Mouse (Mus musculus) stomach, embryonic 16.5 days (tissue): Measurements from ENCODE around the gene Stmn1. TPM values are rescaled to one million over a fixed set of nuclear protein-coding genes. Genes with fewer than 3 reads are reported as not detected.
"Not testable (repeated sequence)": the region's sequence is repeated elsewhere in the genome, so short reads cannot be mapped to it uniquely, and the experiment has no call there.

ENCODE experiments used
- ATAC-seq: fragments of 200-750 bp; cut with Nextera tagmentation; 2 replicates; pipeline ENCODE4 v1.8.0; 2017; ENCODE audit warnings: moderate number of reproducible peaks, moderate TSS enrichment; ENCODE audit not compliant: insufficient read depth, low FRiP score
- H3K27ac ChIP-seq: fragments of 300-500 bp; sonication (generic); 2 replicates; pipeline ENCODE4 v1.5.1; 2014; ENCODE audit warnings: low read length
- H3K27me3 ChIP-seq: fragments of 300-500 bp; sonication (generic); 2 replicates; pipeline ENCODE4 v1.6.1; 2014; ENCODE audit warnings: low read length, control low read depth, mixed read lengths; ENCODE audit not compliant: control insufficient read depth, insufficient read depth
- H3K36me3 ChIP-seq: fragments of 300-500 bp; sonication (generic); 2 replicates; pipeline ENCODE4 v1.6.1; 2014; ENCODE audit warnings: low read length; ENCODE audit not compliant: control insufficient read depth, insufficient read depth
- H3K4me1 ChIP-seq: fragments of 300-500 bp; sonication (generic); 2 replicates; pipeline ENCODE4 v1.6.1; 2014; ENCODE audit warnings: low read length, control low read depth, mixed read lengths; ENCODE audit not compliant: control insufficient read depth, insufficient read depth
- H3K4me2 ChIP-seq: fragments of 300-500 bp; sonication (generic); 2 replicates; pipeline ENCODE4 v1.6.1; 2014; ENCODE audit warnings: low read depth, low read length, mixed read lengths
- H3K4me3 ChIP-seq: fragments of 300-500 bp; sonication (generic); replicated peaks from 2 replicates; pipeline ENCODE4 v1.5.1; 2014; ENCODE audit warnings: mild to moderate bottlenecking, low read length
- H3K9ac ChIP-seq: fragments of 300-500 bp; sonication (generic); 2 replicates; pipeline ENCODE4 v1.6.1; 2014; ENCODE audit warnings: low read length
- H3K9me3 ChIP-seq: fragments of 300-500 bp; sonication (generic); replicated peaks from 2 replicates; pipeline ENCODE4 v1.6.1; 2016; ENCODE audit warnings: low read length, control low read depth; ENCODE audit not compliant: control insufficient read depth
- WGBS: fragments of 180-500 bp; shearing (Covaris S2); extraction: QIAGEN DNeasy Blood & Tissue Kit; methylation state at CpG from one replicate; pipeline ENCODE4 v1.1.7; 2014; 5-methylcytosine and 5-hydroxymethylcytosine counted together
- polyA plus RNA-seq: library from polyadenylated mRNA; unstranded; fragments of >200 nt; fragmentation: Nextera tagmentation; extraction: Ambion mirVana; gene quantifications from 2 replicates; pipeline ENCODE4 v1.2.1, GENCODE M21; 2015

Gene Stmn1
- polyA plus RNA-seq, 1 experiment from 2014 or later: 1,153 TPM

- ATAC-seq: no peak
- WGBS: 75% methylated on average over 11 of the region's 11 CpGs
- H3K27ac ChIP-seq: no peak overlapping the region
- no peak overlapping the region for H3K4me2 ChIP-seq
- H3K27me3 ChIP-seq: no peaks in the 10 kb centered on the region
- H3K4me3 ChIP-seq: no peak overlapping the region
- no peak overlapping the region for H3K9ac ChIP-seq
- H3K36me3 ChIP-seq: no peaks in the 10 kb centered on the region
- peaks cover 2% of the 10 kb centered on the region; the same call in 1 of the 2 replicates for H3K4me1 ChIP-seq
- no peaks in the 10 kb centered on the region for H3K9me3 ChIP-seq
Measured at GRCm38 (mm10) chr4:134489986-134490665, 22.0 kb downstream of the Stmn1 start.

GRCm38 (mm10) chr4:134491716-134492115 lies 23.6 kb downstream of the Stmn1 start:
- no peaks in the 10 kb centered on the region for H3K27me3 ChIP-seq
- peaks cover 14% of the 10 kb centered on the region for H3K4me1 ChIP-seq
- WGBS: 49% methylated on average over 6 of the region's 6 CpGs
- peak overlapping the region; percentile 22; the same call in 1 of the 2 replicates for H3K27ac ChIP-seq
- ATAC-seq: peak; percentile 44; the same call in 1 of the 2 replicates
- H3K9me3 ChIP-seq: no peaks in the 10 kb centered on the region
- H3K4me2 ChIP-seq: no peak overlapping the region
- H3K4me3 ChIP-seq: no peak overlapping the region
- no peak overlapping the region for H3K9ac ChIP-seq
- no peaks in the 10 kb centered on the region for H3K36me3 ChIP-seq

- H3K27ac ChIP-seq, H3K9me3 ChIP-seq, H3K4me3 ChIP-seq, H3K4me2 ChIP-seq, H3K9ac ChIP-seq, H3K27me3 ChIP-seq, H3K36me3 ChIP-seq, ATAC-seq: not testable (repeated sequence)
- peaks cover 15% of the 10 kb centered on the region for H3K4me1 ChIP-seq
- 91% methylated on average over 6 of the region's 6 CpGs for WGBS
Measured at GRCm38 (mm10) chr4:134494161-134494560, 26.0 kb downstream of the Stmn1 start.

GRCm38 (mm10) chr4:134494780-134495545 lies 26.8 kb downstream of the Stmn1 start:
- Histone ChIP-seq H3K4me3 (no peak overlapping the region), H3K9ac (no peak overlapping the region), H3K36me3 (no peaks in the 10 kb centered on the region), H3K4me1 (peaks cover 15% of the 10 kb centered on the region), H3K27me3 (no peaks in the 10 kb centered on the region), H3K9me3 (no peaks in the 10 kb centered on the region), H3K4me2 (no peak overlapping the region), H3K27ac (peak overlapping the region; percentile 67)
- 59% methylated on average over 16 of the region's 16 CpGs for WGBS
- peak; percentile 51 for ATAC-seq

- no peak overlapping the region for H3K4me2 ChIP-seq
- H3K27me3 ChIP-seq: no peaks in the 10 kb centered on the region
- H3K4me1 ChIP-seq: peaks cover 15% of the 10 kb centered on the region
- no peak overlapping the region for H3K9ac ChIP-seq
- no peak for ATAC-seq
- no peaks in the 10 kb centered on the region for H3K9me3 ChIP-seq
- no peaks in the 10 kb centered on the region for H3K36me3 ChIP-seq
- no peak overlapping the region for H3K4me3 ChIP-seq
- H3K27ac ChIP-seq: peak overlapping the region; percentile 67; the same call in 1 of the 2 replicates
- WGBS: 64% methylated on average over 5 of the region's 5 CpGs
Measured at GRCm38 (mm10) chr4:134495546-134495923, 27.4 kb downstream of the Stmn1 start.

GRCm38 (mm10) chr4:134496595-134497210 lies 28.6 kb downstream of the Stmn1 start, which contains the start of gene Paqr7:
TSS of gene Paqr7 (plus strand) at chr4:134496697.
- peaks cover 15% of the 10 kb centered on the region for H3K4me1 ChIP-seq
- no peaks in the 10 kb centered on the region for H3K27me3 ChIP-seq
- H3K27ac ChIP-seq: peak within 1 kb of the TSS; percentile 73
- peak; percentile 78 for ATAC-seq
- peak within 1 kb of the TSS; percentile 62 for H3K4me3 ChIP-seq
- H3K9ac ChIP-seq: peak within 1 kb of the TSS; percentile 80
- no peaks in the 10 kb centered on the region for H3K9me3 ChIP-seq
- H3K36me3 ChIP-seq: no peaks in the 10 kb centered on the region
- 4% methylated on average over 35 of the region's 35 CpGs for WGBS
- peak within 1 kb of the TSS; percentile 98 for H3K4me2 ChIP-seq

GRCm38 (mm10) chr4:134497223-134497622 lies 29.1 kb downstream of the Stmn1 start:
- Histone ChIP-seq H3K4me1 (peaks cover 15% of the 10 kb centered on the region), H3K36me3 (no peaks in the 10 kb centered on the region), H3K9me3 (no peaks in the 10 kb centered on the region), H3K27me3 (no peaks in the 10 kb centered on the region), H3K9ac (peak overlapping the region; percentile 80), H3K27ac (peak overlapping the region; percentile 73; the same call in 1 of the 2 replicates), H3K4me2 (peak overlapping the region; percentile 98), H3K4me3 (peak overlapping the region; percentile 62)
- ATAC-seq: peak; percentile 48
- 14% methylated on average over 6 of the region's 6 CpGs for WGBS

- peak overlapping the region; percentile 98 for H3K4me2 ChIP-seq
- no peaks in the 10 kb centered on the region for H3K27me3 ChIP-seq
- H3K4me1 ChIP-seq: peaks cover 15% of the 10 kb centered on the region
- H3K4me3 ChIP-seq: peak overlapping the region; percentile 62; the same call in 1 of the 2 replicates
- H3K9me3 ChIP-seq: no peaks in the 10 kb centered on the region
- ATAC-seq: no peak
- WGBS: 61% methylated on average over 12 of the region's 12 CpGs
- no peak overlapping the region for H3K9ac ChIP-seq
- H3K27ac ChIP-seq: peak overlapping the region; percentile 48
- no peaks in the 10 kb centered on the region for H3K36me3 ChIP-seq
Measured at GRCm38 (mm10) chr4:134497986-134498731, 30.0 kb downstream of the Stmn1 start.
